Mouse (Mus musculus): ENCODE results near the gene Ephb2.

DNA sequence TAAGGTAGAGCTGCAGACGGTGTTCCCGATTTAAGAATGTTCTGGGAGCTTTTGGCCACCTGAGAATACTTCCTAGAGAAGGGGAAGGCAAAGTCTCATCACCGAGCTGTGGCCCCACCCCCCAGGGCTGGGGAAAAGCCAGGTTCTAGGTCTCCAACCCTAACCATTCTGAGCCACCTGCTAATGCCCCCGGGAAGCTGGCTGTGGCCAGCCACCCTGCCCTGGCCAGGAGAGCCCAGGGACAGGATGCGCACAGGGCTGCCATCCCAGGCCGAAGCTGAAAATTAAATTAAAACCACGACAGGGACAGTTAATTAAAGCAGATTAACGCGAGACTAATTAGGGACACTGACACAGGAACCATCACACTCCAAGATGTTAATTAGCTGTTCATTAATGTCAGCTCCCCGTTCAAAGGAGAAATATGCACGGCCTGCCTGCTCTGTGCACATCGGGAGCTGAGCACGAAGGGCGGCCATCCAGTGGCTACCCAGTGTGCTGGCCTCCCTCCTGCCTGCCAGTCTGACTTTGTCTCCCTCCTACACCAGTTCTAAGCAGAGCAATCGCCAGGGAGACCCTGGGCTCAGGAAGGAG, 101.5 kb downstream of the Ephb2 start:
- TF ChIP-seq GATA1 (IDR thresholded peaks at IDR 0.05; ENCODE audit: borderline replicate concordance, low read length) (no peak), TAL1 (conservative IDR thresholded peaks at IDR 0.05; ENCODE audit: low read depth, low read length) (no peak), CTCF (IDR thresholded peaks at IDR 0.05; ENCODE audit: low read depth, low read length) (no peak), POLR2AphosphoS5 (IDR thresholded peaks at IDR 0.05; ENCODE audit: insufficient replicate concordance, low read depth, low read length) (no peak)
